Mouse (Mus musculus) thymus, adult 18-20 months (tissue): Measurements from ENCODE around the gene Cdc14a.
A peak's percentile ranks its signal among the peaks of the same experiment; 100 is the strongest.
"Not testable (repeated sequence)": the region's sequence is repeated elsewhere in the genome, so short reads cannot be mapped to it uniquely, and the experiment has no call there.

Experiments used
- DNase-seq, 2 experiments: peaks; one replicate each; pipeline ENCODE4 v3.0.0; 2022; ENCODE audit warnings: mixed read lengths in 2 of 2

Cdc14a gene

DNA sequence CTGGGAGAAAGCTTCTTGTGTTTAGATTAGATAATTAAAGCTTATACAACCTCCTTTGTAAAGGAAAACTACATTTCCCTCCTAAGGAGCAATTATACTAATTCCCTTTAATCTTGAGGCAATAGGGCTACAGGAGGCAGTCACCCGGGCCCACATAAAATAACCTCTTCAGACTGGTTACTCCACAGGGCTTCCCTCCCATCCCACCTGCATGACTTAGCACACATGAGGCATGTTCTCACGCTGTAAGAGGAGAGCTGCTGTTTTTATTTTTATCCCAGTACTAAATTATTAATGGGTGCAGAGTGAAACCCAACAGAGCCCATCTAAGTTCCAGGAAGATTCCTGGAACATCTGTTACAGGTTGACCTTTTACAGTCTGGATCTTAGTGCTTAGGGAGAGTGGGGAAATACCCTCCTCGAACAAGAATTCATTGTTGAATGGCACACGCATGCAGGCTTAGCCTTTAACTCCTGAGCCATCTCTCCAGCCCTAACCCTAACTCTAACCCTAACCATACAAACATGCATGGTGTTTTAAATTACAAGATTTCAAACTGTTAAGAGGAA lies 54.9 kb downstream of the Cdc14a start:
- DNase-seq, result no peak

DNA sequence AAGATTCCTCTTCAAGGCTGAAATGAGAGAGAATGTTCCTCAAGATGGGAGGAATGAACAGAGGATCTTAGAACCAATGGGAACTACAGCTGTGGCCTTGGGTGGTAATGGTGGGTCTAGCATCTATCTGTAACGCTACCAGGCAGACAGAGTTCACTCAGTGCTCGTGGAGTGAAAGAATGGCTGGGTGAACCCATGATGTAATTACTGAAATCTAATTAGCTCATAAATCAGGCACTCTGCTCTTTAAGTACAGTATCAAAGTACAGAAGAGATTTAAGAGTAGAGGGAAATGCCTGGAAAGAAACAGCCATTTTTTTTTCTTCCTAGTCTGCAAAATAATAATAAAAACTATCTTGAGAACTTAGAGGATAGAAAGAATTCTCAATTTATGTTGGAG lies 57.7 kb downstream of the Cdc14a start:
- DNase-seq, result no peak

DNA sequence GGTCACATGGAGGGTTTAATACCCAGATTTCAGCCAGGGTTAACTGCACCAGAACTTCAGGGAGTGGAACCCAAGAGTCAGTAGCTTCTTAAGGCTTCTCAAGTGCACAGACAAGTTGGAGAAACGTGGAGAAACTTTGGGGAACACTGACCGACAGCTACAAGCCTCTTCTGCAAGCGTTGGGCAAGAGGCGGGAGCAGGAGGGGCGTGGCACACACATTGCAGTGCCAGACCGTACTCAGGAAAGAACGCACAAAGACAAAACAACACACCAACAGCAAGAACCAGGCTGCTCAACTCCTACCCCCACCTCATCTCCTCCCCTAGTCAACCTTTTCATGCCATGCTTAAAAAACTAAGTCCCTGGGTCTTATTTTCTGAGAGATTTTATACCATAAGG lies 61.9 kb downstream of the Cdc14a start:
- no peak for DNase-seq

DNA sequence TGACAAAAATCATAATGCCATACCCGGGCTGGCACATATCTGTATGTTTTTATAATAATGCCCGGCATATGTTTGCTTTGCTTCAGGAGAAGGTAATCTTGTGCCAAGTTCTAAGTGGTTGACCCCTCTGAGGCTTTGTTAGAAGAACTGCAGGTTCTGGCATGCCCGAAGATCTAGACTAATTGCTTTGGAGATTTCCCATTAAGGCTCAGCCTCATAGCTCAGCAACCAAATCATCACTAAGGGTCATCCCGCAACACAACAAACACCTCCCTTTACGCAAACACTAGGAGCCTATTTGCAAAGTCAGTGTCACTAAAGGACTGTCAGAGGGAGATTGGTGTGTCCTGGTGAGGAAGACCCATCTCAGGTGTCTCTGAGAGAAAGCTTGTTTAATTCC lies 62.7 kb downstream of the Cdc14a start:
- DNase-seq, result no peak

DNA sequence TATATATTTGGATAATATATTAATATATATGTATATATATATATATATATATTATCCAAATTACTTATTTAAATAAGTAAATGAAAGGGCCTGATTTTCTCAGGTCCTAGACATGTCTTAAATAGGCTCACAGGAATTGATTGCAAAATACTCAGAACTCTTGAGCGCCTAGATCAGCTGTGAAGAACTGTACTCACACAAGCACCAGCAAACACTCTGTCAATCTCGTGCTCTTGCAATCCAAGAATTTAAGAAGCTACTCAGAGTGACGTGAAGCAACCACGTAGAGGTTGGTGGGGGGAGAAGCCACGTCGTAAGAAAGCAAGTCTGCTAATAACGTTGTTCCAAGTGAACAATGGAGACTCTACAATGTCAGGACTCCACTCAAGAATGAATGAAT lies 66.0 kb downstream of the Cdc14a start:
- no peak for DNase-seq

DNA sequence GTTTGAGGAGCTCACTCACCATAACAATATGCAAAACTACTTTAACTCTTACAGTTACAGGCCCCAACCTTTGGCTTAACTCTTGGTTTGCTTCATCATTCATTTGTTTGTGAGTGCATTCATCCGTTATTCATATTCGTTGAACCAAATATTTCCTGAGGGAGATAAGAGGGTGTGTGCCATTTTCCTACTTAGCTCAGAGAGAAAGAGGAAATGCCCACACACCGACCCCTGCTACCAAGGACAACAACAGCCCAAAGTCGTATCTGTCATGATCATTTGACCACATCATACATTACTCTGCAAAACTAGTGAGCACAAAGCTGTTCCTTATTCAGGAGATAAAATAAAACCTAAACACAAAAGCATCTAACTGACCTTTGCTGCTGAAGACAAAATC lies 66.7 kb downstream of the Cdc14a start:
- no peak for DNase-seq

DNA sequence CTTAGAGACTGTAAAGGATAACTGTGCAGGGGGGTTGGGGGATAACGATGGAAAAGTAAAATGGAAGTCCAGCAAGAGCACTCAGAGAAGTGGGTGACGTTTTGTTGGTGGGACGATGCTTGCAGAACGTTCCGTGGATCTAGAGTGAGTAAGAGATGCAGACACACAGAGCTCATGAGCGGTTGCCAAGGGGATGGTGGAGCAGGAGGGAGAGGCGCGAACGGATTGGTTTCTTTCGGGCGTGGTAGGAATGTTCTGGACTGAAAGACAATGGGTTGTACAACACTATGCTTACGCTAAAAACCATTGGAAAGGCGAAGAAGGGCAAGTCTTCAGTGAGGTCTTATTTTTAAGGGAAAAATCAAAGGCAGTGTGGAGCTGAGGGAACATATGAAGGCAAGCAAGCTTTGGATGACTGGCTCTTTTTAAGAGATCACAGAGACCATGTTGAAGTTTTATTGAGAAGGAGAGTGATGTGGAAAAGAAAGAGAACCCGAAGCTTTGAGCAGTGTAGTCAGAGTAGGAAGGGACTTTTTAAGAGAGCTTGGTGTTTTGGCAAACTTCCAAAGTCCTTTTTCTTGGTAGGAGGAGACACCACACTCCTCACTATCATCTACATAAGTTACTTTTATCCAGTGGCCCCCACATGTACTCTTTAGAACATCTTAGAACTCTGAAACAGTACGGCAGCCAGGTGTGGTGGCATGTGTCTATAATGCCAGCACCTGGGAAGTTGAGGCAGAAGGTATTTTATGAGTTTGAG lies 68.6 kb downstream of the Cdc14a start:
- DNase-seq, result no peak

DNA sequence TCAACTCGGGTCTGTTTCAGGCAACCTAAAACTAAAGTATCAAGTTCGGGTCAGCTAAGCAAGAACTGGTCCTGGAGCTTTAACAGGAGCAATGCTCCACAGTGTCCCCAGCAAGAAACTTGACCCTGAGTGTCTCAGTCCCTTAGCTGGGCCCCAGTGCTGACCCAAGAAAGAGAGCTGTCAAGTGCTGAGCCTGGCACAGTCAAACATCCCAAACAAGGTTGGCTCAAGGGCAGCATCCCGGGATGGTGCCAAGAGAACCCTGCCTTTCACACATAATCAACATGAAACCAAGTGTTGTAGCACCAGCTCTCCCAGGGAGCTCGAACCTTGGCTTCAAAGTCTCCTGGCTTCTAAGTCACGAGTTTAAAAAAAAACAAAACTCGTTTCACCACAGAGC lies 71.3 kb downstream of the Cdc14a start:
- no peak for DNase-seq

DNA sequence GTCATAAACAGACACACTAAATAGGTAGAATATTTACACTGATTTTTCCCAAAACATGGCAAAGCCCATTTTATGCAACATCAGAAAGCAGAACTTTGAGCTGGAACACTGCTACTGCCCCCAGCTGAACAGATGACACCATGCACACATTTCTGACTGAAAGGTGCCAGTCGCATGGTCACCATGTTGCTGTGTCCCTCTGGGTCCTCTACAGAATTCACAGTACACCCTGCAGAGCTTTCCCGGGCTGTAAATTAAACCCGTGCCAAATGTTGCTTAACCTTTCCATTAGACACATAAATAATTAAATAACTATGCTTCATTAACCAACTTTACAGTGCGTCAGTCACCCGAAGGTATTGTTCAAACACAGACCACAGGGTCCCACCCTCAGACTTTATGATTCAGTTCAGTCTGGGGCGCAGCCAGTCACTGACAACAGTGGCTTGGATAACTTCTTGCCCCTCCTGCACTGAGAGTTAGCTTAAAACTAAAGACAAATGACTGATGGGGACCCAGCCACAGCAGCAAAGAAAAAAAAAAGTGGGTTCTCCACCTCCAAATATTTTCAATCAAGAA lies 73.4 kb downstream of the Cdc14a start:
- DNase-seq, result no peak

DNA sequence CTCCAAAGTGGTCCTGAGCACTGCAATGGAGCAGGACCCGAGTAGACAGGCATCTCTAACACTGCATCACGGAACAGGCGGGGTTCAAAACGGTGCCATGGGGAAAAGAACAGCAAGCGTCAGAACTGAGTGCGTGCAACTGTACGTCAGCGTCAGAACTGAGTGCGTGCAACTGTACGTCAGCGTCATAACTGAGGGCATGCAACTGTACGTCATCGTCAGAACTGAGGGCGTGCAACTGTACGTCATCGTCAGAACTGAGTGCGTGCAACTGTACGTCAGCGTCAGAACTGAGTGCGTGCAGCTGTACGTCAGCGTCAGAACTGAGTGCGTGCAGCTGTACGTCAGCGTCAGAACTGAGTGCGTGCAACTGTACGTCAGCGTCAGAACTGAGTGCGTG lies 76.3 kb downstream of the Cdc14a start:
- not testable (repeated sequence) for DNase-seq

DNA sequence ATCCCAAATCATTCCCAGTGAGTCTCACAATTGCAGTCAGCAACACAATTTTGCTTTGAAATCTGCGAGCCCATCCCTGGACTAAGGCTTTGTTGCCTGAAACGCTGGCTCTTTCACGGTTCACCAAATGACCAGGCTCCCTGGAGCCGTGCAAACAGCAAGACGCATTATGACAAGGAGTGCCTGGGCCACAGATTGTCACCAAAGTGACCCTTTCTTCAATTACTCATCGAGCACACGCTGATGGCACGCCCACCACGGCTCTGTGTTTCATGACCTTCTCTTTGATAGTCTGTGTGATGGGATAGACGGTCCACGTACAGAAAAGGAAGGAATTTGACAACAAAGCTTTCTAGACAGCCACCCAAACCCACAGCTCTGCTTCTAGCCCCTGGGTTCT lies 78.6 kb downstream of the Cdc14a start:
- no peak for DNase-seq

DNA sequence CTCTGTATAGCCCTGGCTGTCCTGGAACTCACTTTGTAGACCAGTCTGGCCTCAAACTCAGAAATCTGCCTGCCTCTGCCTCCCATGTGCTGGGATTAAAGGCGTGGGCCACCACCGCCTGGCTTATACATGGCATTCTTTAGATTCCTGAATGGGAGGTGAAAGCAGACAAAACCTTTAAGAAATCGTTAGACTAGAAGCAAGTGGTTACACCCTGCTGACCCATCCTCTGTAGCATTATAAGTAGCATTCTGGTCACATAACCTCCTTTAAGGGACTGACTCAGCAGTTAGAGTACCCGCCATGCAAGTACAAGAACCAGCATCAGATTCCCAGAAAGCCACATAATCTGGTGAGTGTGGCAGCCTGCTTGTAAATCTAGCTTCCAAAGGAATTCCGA lies 81.6 kb downstream of the Cdc14a start:
- no peak for DNase-seq

DNA sequence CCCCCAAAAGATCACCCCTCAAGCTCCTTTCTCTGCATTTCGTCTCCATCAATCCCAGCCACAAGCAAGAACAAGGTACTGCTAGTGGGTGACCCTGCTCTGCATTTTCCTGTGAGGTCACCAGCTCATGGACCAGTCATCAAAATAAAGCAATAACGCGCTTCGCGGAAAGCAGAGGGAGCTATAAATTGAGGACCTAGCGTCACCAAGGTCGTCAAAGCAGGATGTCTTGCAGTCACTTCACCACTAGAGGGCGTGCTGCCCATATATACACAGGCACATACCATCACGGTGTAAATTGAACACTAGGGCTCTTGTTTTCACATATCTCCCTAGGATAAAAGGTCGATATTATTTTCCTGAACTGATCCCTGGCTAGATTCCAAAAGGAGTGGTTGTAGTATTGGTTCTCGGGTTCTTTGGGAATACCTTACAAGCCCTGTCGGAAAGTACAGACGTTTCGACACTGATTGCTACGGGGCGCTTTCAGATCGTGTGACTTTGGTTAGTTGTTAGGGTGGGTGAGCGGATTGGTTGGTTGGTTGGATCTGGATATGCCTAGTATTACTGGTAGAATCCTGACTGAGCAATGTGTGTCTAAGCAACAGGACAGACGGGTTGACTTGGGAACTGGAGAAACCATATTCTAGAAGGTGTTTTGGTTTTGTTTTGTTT lies 82.7 kb downstream of the Cdc14a start:
- peak; percentile 19 to 33 for DNase-seq

DNA sequence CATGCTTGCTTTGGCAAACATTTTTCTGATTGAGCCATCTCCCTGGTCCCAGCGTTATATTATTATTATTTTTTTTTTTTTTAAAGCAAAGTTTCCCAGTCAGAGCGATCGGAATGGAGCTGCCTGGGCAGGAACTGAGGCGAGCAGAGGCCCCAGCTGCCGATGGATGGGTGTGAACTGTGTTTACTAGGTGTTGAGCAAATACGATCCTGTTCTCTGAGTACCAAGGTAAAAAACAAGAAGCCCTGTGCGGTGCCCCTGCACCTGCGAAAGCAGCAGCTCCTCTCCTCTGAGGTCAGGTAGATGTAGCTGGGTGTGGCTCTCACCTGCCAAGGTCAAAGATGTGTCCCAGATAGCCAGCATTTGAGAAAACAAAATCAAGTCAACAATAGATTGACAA lies 83.6 kb downstream of the Cdc14a start:
- DNase-seq, result no peak

DNA sequence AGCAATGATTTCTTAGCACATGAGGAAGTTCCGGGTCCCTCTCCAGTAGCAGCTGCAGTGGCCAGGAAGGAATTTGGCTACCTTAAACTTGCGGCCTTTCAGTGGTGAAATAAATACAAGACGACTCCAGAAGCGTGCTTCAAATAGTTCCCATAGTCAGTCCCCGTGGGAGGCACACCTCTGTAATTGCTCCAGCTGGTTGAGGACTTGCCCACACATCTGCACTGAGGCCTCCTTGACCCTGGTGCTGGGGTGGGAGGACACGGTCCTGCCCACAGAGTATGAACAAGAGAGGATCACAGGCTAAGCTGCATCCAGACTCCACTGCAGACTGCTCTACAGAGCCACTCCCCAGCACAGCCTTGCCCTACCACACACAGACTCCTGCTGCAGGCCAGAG lies 85.2 kb downstream of the Cdc14a start:
- DNase-seq, result no peak

DNA sequence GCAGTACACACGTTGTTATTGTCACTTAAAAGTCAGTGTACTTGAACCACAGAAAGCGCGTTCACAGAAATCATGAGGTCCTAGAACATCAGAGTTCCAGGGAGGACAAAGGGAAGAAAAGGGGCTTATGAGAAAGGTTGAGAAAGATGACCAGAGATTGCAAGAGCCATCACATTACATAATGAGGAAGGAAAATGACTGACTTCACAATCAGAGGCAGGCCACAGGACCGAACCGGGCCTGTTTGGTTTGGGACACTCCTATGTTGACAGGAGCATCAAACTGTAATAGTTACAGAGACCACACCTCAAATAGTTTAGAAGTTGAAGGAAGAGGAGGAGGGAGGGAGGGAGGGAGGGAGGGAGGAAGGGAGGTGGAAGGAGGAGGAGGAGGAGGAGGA lies 86.0 kb downstream of the Cdc14a start:
- no peak for DNase-seq

DNA sequence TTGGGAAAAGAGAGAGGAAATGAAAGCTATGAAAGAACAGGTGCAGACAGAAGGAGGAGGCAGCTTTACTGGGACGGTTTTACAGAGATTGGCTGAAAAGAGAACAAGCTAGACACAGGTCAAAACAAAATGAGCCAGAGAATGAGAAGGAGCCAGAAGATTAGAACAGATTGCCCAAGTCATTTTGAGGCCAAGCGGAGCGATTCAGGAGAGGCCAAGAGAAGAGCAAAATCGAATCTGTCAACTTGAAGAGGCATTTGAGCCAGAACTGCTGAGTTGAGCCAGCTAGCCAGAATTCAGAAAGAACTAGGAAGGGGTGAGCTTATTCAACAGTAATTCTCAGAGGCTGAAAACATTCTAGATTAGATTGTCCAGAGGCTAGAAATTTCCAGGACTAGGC lies 88.8 kb downstream of the Cdc14a start:
- no peak for DNase-seq

DNA sequence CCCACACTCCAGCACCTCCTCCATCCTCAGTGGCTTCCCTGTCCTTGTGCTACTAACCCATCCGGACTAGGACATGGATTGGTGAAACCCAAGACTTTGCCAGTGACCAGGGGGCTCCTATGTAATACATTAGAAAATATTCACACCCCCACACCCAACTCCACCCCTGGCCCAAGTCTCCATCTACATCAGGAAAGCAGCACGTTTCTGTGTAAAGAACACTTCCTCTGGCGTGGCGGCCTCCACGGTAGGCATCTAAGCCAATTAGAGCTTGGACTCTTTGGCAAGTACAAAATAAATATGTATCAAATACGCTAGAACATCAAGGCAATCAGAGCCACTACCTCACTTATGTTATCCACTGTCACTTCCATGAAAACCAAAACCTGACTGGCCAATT lies 90.1 kb downstream of the Cdc14a start:
- no peak for DNase-seq

DNA sequence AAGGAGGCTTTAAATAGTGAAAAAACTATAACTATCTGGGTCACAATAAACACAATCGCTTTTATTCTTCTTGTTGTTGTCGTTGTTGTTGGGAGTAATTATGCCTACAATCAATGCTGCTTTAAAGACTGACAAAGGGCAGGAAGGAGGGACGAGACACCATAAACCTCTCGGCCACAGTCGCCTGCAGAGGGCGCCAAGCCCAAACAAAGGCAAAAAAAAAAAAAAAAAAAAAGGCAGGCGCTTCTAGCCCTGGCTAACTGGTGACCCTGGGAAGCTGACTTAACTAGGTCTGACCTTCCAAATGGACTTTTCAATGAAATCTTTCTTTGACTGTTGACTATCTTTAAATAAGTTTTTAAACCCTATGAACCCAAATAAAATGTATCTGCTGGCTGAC lies 90.6 kb downstream of the Cdc14a start:
- no peak for DNase-seq

DNA sequence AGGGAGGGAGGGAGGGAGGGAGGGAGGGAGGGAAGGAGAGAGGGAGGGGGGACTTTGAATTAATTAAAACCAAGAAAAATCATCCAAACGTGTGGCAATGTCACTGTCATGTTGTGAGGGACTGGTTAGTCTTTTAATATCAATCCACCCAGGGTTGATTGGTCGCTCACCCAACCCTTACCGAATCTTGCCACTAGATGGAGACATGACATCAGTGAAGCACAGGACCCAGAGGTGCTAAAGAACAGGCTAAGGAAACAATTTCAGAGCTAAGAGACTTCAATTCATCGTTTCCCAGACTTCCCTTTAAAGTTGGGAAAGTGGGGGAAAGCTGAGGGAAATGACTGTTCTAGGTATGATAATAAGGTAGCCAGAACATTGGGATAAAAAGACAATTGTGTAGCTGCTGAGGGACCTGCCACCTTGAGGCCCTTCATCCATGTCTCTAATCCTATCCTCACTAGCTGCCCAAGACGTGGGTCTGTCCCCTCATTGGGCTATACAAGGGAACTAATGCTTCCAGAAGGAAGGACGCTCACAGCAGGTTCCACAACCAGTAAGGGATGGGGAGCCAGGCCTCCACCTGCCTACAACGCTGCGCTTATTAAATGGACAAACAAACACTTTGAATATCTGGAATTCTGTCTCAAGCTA lies 91.9 kb downstream of the Cdc14a start:
- no peak for DNase-seq

DNA sequence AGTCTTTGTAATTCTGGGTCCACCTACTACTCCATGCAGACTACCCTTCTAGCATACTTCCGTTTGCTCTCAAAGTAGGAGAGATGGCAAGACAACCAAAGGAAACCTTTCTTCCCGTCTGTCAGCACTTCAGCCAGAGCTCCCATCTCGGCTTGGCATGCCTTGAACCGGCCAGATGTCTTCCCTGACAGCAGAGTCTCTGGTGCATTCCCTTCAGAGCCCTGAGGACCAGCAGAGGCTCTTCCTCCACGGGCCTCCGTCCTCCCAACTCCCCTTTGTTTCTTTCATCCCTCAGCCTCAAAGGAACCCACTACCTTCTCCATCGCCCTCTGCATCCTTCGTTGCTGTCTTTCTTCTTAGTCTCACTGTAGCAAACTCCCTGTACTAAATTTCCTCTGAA lies 93.9 kb downstream of the Cdc14a start:
- DNase-seq, result no peak

DNA sequence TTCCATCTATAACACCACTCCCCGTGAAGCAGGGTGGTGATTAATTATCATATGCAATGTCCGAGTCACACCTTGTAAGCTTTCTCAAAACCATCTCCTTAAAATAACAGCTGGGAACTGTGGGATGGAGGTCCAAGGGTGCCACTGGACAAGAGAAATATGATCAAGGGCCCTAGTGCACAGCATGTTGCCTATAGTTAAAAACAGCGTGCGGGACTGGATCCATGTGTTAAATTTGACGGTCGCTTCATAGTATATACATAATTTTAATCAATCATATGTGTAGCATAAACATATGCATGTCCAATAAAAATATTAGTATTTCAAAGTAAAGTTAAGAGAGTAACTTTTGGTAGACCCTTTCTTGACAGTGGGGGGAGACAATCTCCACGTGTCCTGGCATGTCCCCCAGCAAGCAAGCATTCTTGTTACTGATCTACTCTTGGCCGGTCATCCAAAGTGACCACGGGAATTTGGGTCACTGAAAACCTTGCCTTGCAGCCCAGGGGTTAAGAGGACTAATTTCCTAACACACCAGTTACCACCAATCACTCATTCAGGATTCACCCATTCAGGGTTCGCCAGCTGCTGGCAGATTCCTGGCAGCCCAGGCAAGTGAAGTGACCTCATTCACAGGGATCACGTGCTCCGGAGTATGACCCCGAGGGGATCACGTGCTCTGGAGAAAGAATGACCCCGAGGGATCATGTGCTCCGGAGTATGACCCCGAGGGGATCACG lies 94.6 kb downstream of the Cdc14a start:
- DNase-seq, result no peak

DNA sequence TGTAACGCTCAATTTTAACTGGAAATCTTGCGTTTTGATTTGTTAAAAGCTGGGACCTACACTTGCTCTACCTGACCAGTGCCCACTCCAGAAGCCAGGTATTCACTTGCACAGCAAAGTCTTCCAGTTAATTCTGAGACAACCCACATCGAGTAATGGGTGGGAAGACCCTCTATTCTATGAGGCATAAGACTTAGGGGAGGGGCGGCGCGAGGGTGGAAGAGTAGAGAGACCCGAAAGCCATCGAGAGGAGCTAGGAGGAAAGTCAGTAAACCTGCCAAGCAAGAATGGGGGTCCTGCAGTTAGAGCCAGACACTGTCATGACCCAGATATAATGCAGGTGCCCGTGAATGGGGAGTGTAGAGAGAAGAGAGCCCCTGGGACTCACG lies 96.2 kb downstream of the Cdc14a start:
- DNase-seq, result no peak
